Mouse (Mus musculus) frontal cortex, postnatal 36 days (tissue): ENCODE results near the gene Atg4d.
"Not testable (repeated sequence)": the region's sequence is repeated elsewhere in the genome, so short reads cannot be mapped to it uniquely, and the experiment has no call there.

ENCODE experiments used
- DNase-seq, 2 experiments: peaks; one replicate each; pipeline ENCODE4 v3.0.0; 2022; ENCODE audit warnings: low spot score in 2 of 2

Gene Atg4d

DNA sequence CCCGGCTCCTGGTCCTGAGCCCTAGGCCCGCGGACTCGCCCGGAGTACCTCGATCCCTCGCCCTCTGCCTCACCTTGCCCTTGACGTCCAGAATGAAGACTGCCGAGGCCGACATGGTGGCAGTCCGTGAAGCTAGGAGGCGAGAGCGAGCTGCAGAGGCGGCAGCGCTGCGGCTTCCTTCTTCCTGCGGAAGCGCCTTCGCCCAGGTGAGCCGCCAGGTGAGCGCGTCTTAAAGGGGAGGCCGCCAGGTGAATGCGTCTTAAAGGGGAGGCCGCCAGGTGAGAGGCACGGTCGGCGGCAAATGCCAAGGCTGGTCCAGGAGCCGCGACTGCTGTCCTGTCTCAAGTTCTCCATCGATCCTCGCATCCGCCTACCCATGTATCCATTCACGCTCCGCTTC is 47.0 kb downstream of the Atg4d start, which contains the start of gene Ap1m2:
Gene Ap1m2 (minus strand): TSS at position 204 of the 400 bp plus-strand sequence.
- DNase-seq, result no peak

DNA sequence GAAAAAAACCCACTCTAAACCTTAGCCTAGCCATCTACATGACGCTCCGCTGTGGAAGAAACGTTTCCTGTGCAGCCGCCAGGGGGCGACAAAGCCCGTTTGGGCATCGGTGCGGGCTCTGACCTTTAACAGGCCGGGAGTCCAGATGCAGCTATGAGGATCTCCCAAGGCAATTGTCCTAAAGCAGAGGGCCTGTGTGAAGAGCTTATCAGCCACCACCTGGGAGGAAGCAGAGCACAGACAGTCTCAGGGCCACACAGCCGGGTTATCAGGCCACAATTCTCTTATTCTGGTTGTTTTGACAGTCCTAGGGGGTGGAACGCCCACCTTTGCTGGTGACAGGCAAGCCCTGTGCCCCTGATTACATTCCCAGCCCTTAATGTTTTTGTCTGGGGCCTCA is 48.3 kb downstream of the Atg4d start:
- DNase-seq, result peak; percentile 76 to 78

DNA sequence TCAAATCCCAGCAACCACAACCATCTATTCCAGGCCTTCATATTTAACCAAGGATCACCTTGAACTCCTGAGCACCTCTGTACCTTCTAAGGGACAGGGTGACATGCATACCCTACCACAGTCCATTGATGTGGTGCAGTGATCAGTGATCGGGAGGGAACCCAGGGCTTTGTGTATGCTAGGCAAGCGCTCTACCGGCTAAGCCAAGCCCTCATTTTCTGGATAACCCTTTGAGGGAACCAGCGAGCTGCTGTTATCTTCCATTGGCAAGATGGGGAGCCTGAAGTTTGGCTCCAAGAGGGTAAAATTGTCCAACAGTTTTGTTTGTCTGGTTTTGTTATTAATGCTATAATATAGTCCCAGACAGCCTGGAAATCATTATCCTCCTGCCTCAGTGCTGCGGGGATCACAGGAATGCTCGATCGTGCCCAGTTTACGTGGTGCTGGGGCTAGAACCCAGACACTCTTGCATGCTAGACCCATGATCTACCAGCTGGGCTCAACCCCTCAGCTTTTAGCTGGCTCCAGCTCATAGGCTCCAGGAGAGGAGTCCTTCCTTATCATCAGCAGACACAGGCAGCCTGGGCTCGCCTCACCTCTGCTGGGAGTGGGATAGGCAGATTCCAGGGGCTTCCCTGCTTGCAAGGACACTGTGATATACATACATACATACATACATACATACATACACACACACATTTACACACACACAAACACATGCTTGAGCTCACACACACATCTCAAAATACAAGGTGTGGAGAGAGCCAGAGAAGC is 49.5 kb downstream of the Atg4d start:
- DNase-seq, result no peak

DNA sequence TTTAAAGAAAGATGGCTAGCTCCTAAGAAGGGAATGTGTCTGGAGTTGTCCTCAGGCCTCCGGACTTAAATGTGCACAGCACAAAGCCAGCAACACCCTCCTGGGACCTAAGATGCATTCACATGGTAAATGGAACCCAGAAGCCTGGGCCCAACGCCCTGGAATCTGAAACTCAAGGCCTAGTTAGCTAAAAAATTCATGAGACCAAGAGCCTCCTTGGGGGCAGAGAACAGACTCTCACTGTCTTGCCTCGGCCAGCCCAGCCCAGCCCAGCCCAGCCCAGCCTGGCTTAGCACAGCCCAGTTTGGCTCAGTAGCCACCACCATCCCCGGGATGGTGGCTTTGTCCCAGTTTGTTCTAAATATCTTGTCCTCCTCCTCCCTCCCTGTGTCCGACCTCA is 50.3 kb downstream of the Atg4d start:
- no peak for DNase-seq

DNA sequence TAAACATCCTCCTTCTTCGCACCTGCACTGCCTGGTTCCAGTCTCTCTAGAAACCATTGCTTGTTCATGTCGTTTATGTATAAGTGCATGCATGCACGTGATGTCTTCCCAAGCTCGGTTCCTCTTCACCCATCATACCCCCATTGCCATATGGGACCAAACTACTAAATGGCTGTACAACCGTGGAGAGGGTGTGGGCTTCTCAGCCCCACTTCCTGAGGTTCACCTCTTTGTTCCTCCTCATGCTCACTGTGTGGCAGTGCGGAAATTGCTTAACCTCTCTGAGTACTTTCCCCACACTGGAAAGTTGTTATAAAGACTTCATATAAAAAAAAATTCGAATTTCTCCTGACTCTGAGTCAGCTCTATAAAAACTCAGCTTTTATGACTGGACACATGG is 51.6 kb downstream of the Atg4d start:
- DNase-seq, result no peak

DNA sequence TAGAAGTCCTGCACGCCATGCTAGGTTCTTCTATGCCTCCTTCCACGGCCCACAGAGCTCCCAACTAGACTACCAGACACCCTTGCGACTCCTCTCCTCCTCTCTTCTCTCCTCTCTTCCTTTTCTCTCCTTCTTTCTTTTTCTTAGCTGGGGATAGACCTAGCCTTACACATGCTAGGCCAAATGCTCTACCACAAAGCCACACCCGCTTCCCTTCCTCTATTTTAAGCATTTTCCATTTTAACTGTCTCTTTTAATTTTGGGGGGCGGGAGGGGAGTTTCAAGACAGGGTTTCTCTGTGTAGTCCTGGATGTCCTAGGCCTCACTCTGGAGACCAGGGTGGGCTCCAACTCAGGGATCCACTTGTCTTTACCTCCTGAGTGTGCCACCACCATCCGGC is 53.7 kb downstream of the Atg4d start:
- no peak for DNase-seq

DNA sequence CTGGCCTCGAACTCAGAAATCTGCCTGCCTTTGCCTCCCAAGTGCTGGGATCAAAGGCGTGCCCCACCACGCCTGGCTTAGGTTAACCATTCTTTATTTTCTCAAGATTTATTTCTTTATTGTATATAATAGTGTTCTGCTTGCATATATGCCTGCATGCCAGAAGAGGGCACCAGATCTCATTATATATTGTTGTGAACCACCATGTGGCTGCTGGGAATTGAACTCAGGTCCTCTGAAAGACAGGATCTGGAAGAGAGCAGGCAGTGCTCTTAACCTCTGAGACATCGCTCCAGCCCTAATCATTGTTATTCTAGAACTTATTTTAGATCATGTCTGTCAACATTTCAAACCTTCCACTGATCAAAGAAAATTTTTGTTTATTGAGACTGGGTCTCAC is 54.4 kb downstream of the Atg4d start:
- DNase-seq, result no peak

DNA sequence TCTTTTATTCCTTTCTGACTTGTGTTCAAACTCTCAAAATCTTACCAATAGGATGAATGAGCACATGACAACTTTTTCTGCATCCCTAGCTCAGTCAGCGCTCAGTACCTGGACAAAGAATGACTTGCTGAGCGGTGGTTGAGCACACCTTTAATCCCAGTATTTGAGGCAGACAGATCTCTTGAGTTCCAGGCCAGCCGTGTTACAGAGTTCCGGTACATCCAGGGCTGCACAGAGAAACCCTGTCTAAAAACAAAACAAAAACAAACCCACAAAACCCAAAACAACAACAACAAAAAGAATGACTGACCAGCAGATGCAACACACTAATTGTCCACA is 55.2 kb downstream of the Atg4d start:
- no peak for DNase-seq

DNA sequence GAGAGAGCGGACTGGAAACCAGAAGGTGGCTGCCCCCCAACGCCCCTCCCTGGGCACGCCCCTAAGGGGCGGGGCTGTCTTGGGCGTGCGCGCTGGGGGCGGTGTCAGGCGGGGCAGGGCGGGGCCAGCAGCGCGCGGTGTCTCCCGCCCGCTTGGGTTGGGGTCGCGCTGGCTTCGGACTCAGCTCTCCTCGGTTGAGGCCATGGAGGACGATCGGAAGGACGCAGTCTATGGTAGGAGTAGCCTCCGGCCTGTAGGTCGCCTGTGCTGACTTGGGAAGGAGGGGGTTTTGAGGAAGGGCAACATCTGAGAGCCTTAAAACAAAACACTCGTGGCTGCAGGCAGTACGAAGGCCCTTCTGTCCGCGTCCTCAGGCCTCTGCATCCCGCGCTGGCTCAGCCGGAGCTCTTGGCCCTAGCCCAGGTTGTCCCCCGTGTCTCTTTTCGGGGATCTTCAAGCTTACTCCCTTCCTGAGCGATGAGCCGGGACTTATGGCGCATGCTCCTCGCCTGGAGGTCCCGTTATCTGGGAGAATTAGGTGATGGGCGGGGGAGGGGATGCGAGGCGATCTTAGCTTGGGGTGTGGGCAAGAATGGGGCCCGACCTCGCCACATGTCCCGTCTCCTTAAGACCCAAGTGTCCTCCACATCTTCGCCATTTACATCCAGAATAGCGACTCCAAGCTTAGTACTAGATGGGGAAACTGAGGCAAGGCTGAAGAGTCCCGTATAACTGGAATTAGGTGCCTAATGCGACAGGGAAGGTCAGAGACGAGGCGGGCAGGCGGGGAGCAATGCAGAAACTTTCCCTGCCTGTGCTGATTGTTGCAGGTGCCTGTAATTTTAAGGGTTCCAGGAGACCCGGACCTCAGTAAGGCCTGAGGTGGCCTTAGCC is 55.8 kb downstream of the Atg4d start, which contains the start of gene Slc44a2:
Gene Slc44a2 (plus strand): TSS at position 80 of the 894 bp plus-strand sequence.
- peak; percentile 76 to 83 for DNase-seq

DNA sequence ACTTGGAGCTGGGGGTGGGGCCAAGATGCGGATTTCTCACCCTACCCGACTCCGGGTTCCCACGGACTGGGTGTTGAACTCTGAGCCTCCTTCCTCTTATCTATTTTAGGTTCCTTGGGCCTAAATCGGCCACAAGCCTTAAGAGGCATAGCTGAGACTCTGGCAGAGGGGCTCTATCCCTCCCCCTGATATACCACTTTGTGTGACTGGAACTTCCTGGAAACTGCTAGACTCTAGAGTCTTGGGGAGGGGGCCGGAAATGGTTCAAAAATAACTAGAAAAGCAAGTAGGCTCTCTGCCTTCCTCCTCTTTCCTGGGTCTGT is 56.4 kb downstream of the Atg4d start:
- DNase-seq, result peak in 1 of 2 experiments; percentile 24

DNA sequence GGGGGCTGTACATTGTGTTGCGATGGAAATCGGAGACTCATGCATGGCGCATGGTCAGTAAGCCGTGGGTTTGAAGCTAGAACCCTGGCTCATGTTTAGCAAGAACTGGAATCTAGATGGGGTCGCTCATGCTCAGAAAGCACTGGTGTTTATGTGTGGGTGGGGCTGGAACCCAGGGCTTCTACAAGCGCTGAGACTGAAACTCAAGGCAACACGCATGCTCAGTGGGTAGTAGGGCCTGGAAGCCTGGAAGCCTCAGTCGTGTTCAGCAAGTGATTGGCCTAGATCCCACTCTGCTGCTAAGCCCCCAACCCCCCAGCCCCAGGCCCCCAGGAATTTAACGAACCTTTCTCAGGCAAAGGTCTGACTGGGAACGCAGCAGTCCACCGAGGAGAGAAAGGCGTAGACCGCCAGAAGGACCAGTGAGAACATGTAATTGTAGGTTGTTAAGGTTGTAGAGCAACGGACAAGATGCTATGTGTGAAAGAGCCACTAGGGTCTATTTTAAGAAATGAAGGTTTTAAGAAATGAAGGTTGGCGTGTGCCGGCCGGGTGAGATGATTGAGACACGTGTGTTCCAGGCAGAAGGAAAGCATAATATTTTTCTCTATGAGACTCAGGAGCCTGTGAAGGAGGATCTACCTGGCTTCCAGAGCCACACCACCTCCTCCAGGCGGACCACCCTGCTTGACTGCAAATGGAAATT is 57.3 kb downstream of the Atg4d start:
- peak; percentile 24 to 26 for DNase-seq

DNA sequence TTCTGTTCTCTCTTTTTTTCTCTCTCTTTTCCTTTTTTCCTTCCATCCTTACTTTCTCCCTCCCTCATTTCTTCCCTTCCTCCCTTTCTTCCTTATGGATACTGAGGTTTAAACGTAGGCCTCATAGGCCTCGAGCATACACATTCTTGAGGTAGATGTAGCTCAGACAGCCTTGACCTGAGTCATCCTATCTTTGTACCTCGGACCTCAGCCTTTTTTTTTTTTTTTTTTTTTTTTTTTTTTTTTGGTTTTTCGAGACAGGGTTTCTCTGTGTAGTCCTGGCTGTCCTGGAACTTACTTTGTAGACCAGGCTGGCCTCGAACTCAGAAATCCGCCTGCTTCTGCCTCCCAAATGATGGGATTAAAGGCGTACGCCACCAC is 57.8 kb downstream of the Atg4d start:
- not testable (repeated sequence) for DNase-seq

DNA sequence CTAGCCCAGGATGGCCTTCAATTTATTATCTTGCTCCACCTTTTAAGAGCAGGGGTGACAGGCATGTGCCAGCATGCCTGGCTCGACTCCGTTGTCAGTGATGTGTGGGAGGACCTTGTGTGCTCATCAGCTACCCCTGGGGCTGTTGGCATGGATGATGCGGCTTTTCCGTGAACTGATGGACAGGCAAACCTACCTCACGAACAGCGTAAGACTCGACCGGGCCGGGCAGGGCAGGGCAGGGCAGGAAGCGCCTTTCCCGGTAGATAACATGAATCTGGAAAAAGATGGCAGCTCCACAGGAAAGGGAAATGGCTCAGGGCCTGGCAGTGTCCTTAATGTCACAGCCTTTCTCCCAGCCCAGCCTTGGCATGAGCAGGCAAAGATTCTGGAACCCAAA is 59.2 kb downstream of the Atg4d start:
- no peak for DNase-seq
